Mouse (Mus musculus): Measurements from ENCODE around the gene 1700017D01Rik. TPM values are rescaled to one million over a fixed set of nuclear protein-coding genes. Genes with fewer than 3 reads are reported as not detected.
"Not testable (repeated sequence)": the region's sequence is repeated elsewhere in the genome, so short reads cannot be mapped to it uniquely, and the experiment has no call there.

Gene 1700017D01Rik
- polyA plus RNA-seq, 1 experiment from 2014 or later = not detected

GRCm38 (mm10) chr19:11080934-11081333 lies 49.7 kb downstream of the 1700017D01Rik start, which contains the start of gene Ms4a8a:
Gene Ms4a8a (minus strand): TSS chr19:11081102.
- H3K4me3 ChIP-seq = no peak within 1 kb of the TSS
- no peak within 1 kb of the TSS for H3K9ac ChIP-seq
- H3K4me2 ChIP-seq = no peak within 1 kb of the TSS
- H3K36me3 ChIP-seq (ENCODE audit: poor library complexity, severe bottlenecking) = no peaks in the 10 kb centered on the region
- H3K9me3 ChIP-seq (replicated peaks) = no peaks in the 10 kb centered on the region
- ATAC-seq = no peak
- no peak within 1 kb of the TSS for H3K27ac ChIP-seq
- no peaks in the 10 kb centered on the region for H3K4me1 ChIP-seq
- H3K27me3 ChIP-seq = no peaks in the 10 kb centered on the region
- 88% methylated on average over 4 of the region's 4 CpGs for WGBS

GRCm38 (mm10) chr19:11070364-11070763 lies 60.3 kb downstream of the 1700017D01Rik start:
- Histone ChIP-seq H3K36me3 (ENCODE audit: poor library complexity, severe bottlenecking) (no peaks in the 10 kb centered on the region), H3K4me2 (no peak overlapping the region), H3K9me3 (replicated peaks) (no peaks in the 10 kb centered on the region), H3K27me3 (no peaks in the 10 kb centered on the region), H3K4me1 (no peaks in the 10 kb centered on the region), H3K9ac (no peak overlapping the region), H3K4me3 (no peak overlapping the region), H3K27ac (no peak overlapping the region)
- no peak for ATAC-seq
- 92% methylated on average over 3 of the region's 3 CpGs for WGBS

GRCm38 (mm10) chr19:11065202-11065875 lies 65.3 kb downstream of the 1700017D01Rik start:
- Histone ChIP-seq H3K4me3 (no peak overlapping the region), H3K4me2 (no peak overlapping the region), H3K9ac (no peak overlapping the region), H3K27ac (no peak overlapping the region), H3K27me3 (no peaks in the 10 kb centered on the region), H3K36me3 (ENCODE audit: poor library complexity, severe bottlenecking) (no peaks in the 10 kb centered on the region), H3K4me1 (no peaks in the 10 kb centered on the region), H3K9me3 (replicated peaks) (no peaks in the 10 kb centered on the region)
- ATAC-seq = no peak
- 79% methylated on average over 2 of the region's 2 CpGs for WGBS

GRCm38 (mm10) chr19:11060900-11061299 lies 69.8 kb downstream of the 1700017D01Rik start:
- Histone ChIP-seq H3K36me3 (ENCODE audit: poor library complexity, severe bottlenecking) (no peaks in the 10 kb centered on the region), H3K4me3 (no peak overlapping the region), H3K4me1 (no peaks in the 10 kb centered on the region), H3K9ac (no peak overlapping the region), H3K27me3 (no peaks in the 10 kb centered on the region), H3K4me2 (no peak overlapping the region), H3K9me3 (replicated peaks) (no peaks in the 10 kb centered on the region), H3K27ac (no peak overlapping the region)
- ATAC-seq = no peak
- WGBS = 83% methylated on average over 1 of the region's 1 CpGs

- H3K4me1 ChIP-seq = no peaks in the 10 kb centered on the region
- H3K4me2 ChIP-seq = no peak overlapping the region
- no peaks in the 10 kb centered on the region for H3K27me3 ChIP-seq
- no peak overlapping the region for H3K4me3 ChIP-seq
- no peak for ATAC-seq
- H3K36me3 ChIP-seq (ENCODE audit: poor library complexity, severe bottlenecking) = no peaks in the 10 kb centered on the region
- no peak overlapping the region for H3K9ac ChIP-seq
- H3K9me3 ChIP-seq (replicated peaks) = no peaks in the 10 kb centered on the region
- H3K27ac ChIP-seq = no peak overlapping the region
These were observed 70.7 kb downstream of the 1700017D01Rik start for GRCm38 (mm10) chr19:11059967-11060366.

GRCm38 (mm10) chr19:11055700-11056099 lies 75.0 kb downstream of the 1700017D01Rik start:
- 90% methylated on average over 1 of the region's 1 CpGs for WGBS
- H3K9me3 ChIP-seq (replicated peaks); H3K9ac ChIP-seq; H3K4me3 ChIP-seq; H3K4me1 ChIP-seq; H3K27ac ChIP-seq; ATAC-seq; H3K27me3 ChIP-seq; H3K36me3 ChIP-seq (ENCODE audit: poor library complexity, severe bottlenecking); H3K4me2 ChIP-seq: not testable (repeated sequence)

GRCm38 (mm10) chr19:11053277-11053676 lies 77.4 kb downstream of the 1700017D01Rik start:
- no peaks in the 10 kb centered on the region for H3K27me3 ChIP-seq
- no peak overlapping the region for H3K4me2 ChIP-seq
- H3K4me3 ChIP-seq = no peak overlapping the region
- 69% methylated on average over 3 of the region's 3 CpGs for WGBS
- no peak for ATAC-seq
- H3K9me3 ChIP-seq (replicated peaks) = no peaks in the 10 kb centered on the region
- no peak overlapping the region for H3K27ac ChIP-seq
- H3K9ac ChIP-seq = no peak overlapping the region
- H3K36me3 ChIP-seq (ENCODE audit: poor library complexity, severe bottlenecking) = no peaks in the 10 kb centered on the region
- no peaks in the 10 kb centered on the region for H3K4me1 ChIP-seq

- no peak overlapping the region for H3K4me2 ChIP-seq
- H3K9ac ChIP-seq = no peak overlapping the region
- no peaks in the 10 kb centered on the region for H3K4me1 ChIP-seq
- H3K4me3 ChIP-seq = no peak overlapping the region
- WGBS = 74% methylated on average over 5 of the region's 5 CpGs
- ATAC-seq = no peak
- no peaks in the 10 kb centered on the region for H3K36me3 ChIP-seq (ENCODE audit: poor library complexity, severe bottlenecking)
- H3K9me3 ChIP-seq (replicated peaks) = no peaks in the 10 kb centered on the region
- no peak overlapping the region for H3K27ac ChIP-seq
- no peaks in the 10 kb centered on the region for H3K27me3 ChIP-seq
These were observed 77.8 kb downstream of the 1700017D01Rik start for GRCm38 (mm10) chr19:11052877-11053276.

- H3K27ac ChIP-seq = no peak overlapping the region
- H3K4me1 ChIP-seq = no peaks in the 10 kb centered on the region
- no peaks in the 10 kb centered on the region for H3K36me3 ChIP-seq (ENCODE audit: poor library complexity, severe bottlenecking)
- no peak for ATAC-seq
- no peaks in the 10 kb centered on the region for H3K9me3 ChIP-seq (replicated peaks)
- no peak overlapping the region for H3K9ac ChIP-seq
- WGBS = 82% methylated on average over 2 of the region's 2 CpGs
- H3K4me2 ChIP-seq = no peak overlapping the region
- no peak overlapping the region for H3K4me3 ChIP-seq
- H3K27me3 ChIP-seq = no peaks in the 10 kb centered on the region
These were observed 80.4 kb downstream of the 1700017D01Rik start for GRCm38 (mm10) chr19:11050286-11050685.

GRCm38 (mm10) chr19:11049426-11049825 lies 81.2 kb downstream of the 1700017D01Rik start:
- H3K9ac ChIP-seq = no peak overlapping the region

GRCm38 (mm10) chr19:11048503-11048902 lies 82.2 kb downstream of the 1700017D01Rik start:
- no peak overlapping the region for H3K4me2 ChIP-seq
- H3K27ac ChIP-seq = no peak overlapping the region
- no peaks in the 10 kb centered on the region for H3K36me3 ChIP-seq (ENCODE audit: poor library complexity, severe bottlenecking)
- H3K4me3 ChIP-seq = no peak overlapping the region
- WGBS = 76% methylated on average over 1 of the region's 1 CpGs
- H3K4me1 ChIP-seq = 0 out of 2 replicates have a peak, but pooled peaks cover 4% of the 10 kb centered on the region
- no peaks in the 10 kb centered on the region for H3K27me3 ChIP-seq
- no peak for ATAC-seq
- H3K9ac ChIP-seq = no peak overlapping the region
- no peaks in the 10 kb centered on the region for H3K9me3 ChIP-seq (replicated peaks)

More at GRCm38 (mm10) chr19:11049426-11049825, 81.2 kb downstream of the 1700017D01Rik start:
- Histone ChIP-seq H3K27ac (no peak overlapping the region), H3K9me3 (replicated peaks) (no peaks in the 10 kb centered on the region), H3K4me3 (no peak overlapping the region), H3K27me3 (no peaks in the 10 kb centered on the region), H3K36me3 (ENCODE audit: poor library complexity, severe bottlenecking) (no peaks in the 10 kb centered on the region), H3K4me1 (0 out of 2 replicates have a peak, but pooled peaks cover 4% of the 10 kb centered on the region), H3K4me2 (no peak overlapping the region)
- no peak for ATAC-seq

- Histone ChIP-seq H3K9ac (no peak overlapping the region), H3K4me3 (no peak overlapping the region), H3K9me3 (replicated peaks) (no peaks in the 10 kb centered on the region), H3K27ac (no peak overlapping the region), H3K4me2 (no peak overlapping the region), H3K4me1 (0 out of 2 replicates have a peak, but pooled peaks cover 4% of the 10 kb centered on the region), H3K36me3 (ENCODE audit: poor library complexity, severe bottlenecking) (no peaks in the 10 kb centered on the region), H3K27me3 (no peaks in the 10 kb centered on the region)
- no peak for ATAC-seq
- 82% methylated on average over 6 of the region's 6 CpGs for WGBS
These were observed 82.7 kb downstream of the 1700017D01Rik start for GRCm38 (mm10) chr19:11048009-11048408.
